Mouse (Mus musculus) C2C12 (cell line): ENCODE measurements around the gene Stambp.

Source experiments
- CEBPB ChIP-seq: IDR thresholded peaks from one replicate; pipeline ENCODE4 v1.6.1; 2011; ENCODE audit warnings: low read depth, mild to moderate bottlenecking, control low read depth, moderate library complexity
- CTCF ChIP-seq: IDR thresholded peaks from one replicate; pipeline ENCODE4 v1.5.1; 2011; ENCODE audit not compliant: control insufficient read depth, insufficient read depth, insufficient read length
- FOSL1 ChIP-seq: IDR thresholded peaks from one replicate; pipeline ENCODE4 v1.8.0; 2011; ENCODE audit warnings: mild to moderate bottlenecking, low read length; ENCODE audit not compliant: poor library complexity, insufficient read depth, severe bottlenecking
- MAX ChIP-seq: IDR thresholded peaks from one replicate; pipeline ENCODE4 v1.6.1; 2011; ENCODE audit warnings: mild to moderate bottlenecking, control low read depth
- MYOD1 ChIP-seq: IDR thresholded peaks from one replicate; pipeline ENCODE4 v1.6.1; 2011; ENCODE audit warnings: low read depth; ENCODE audit not compliant: control insufficient read depth, insufficient read length
- USF1 ChIP-seq: IDR thresholded peaks from one replicate; pipeline ENCODE4 v1.6.1; 2011; ENCODE audit warnings: low read depth, mild to moderate bottlenecking, control low read depth, moderate library complexity

- TF ChIP-seq CTCF (no peak), MYOD1 (no peak), MAX (no peak), USF1 (no peak), FOSL1 (no peak), CEBPB (no peak)
These were observed 5.0 kb upstream of the Stambp start for GRCm38 (mm10) chr6:83577534-83577933.
